Comparison of ENCODE assay signal across 24 mouse cellular contexts in genomic region chr6:116036555-116036954, GRCm38 (mm10). TPM values are rescaled to one million over a fixed set of nuclear protein-coding genes. Genes with fewer than 3 reads are reported as not detected.
DNase-seq lines count a peak whose midpoint lies in the region; ATAC-seq and TF ChIP-seq lines count a peak whose summit lies in the region.
"Had no signal": no experiment of that assay in that cellular context is flagged by ENCODE, and none has a peak within 500 bp of the region (broad histone marks: within the 10 kb centered on the region; RNA-seq: fewer than 3 reads in every experiment).

No protein-coding gene starts in this region.

- H3K36me3 ChIP-seq in embryonic facial prominence, embryonic 14.5 days (ENCODE audit: control insufficient read depth, insufficient read depth, low read length): 0 out of 2 replicates have a peak, but pooled peaks cover 6% of the 10 kb centered on the region
- H3K36me3 ChIP-seq in embryonic facial prominence, embryonic 10.5 days (replicated peaks): no peaks in the 10 kb centered on the region; the same call in 1 of the 2 replicates
- H3K36me3 ChIP-seq in stomach, postnatal 0 days (ENCODE audit: control insufficient read depth, insufficient read depth, low read length): no peaks in the 10 kb centered on the region
- H3K36me3 ChIP-seq: forebrain, embryonic 15.5 days had no signal

- TF ChIP-seq CTCF in layer of hippocampus, adult 2 months (conservative IDR thresholded peaks at IDR 0.05): no peak
- TF ChIP-seq CTCF in bone marrow macrophage, adult 2 months (IDR thresholded peaks at IDR 0.05; ENCODE audit: low read depth, low read length): no peak
- no peak for TF ChIP-seq CTCF in stomach, postnatal 0 days (IDR thresholded peaks at IDR 0.05; ENCODE audit: low read depth)

- no peaks in the 10 kb centered on the region for H3K9me3 ChIP-seq in embryonic facial prominence, embryonic 14.5 days (ENCODE audit: control insufficient read depth, low read length)
- no peaks in the 10 kb centered on the region for H3K9me3 ChIP-seq in embryonic facial prominence, embryonic 10.5 days
- no peaks in the 10 kb centered on the region for H3K9me3 ChIP-seq in stomach, postnatal 0 days (ENCODE audit: control insufficient read depth, low read length)
- H3K9me3 ChIP-seq: embryonic facial prominence, embryonic 12.5 days; forebrain, embryonic 13.5 days; forebrain, embryonic 15.5 days; G1E had no signal

- ATAC-seq in embryonic facial prominence, embryonic 14.5 days (ENCODE audit: low read depth): peak; percentile 77; the same call in 1 of the 2 replicates
- ATAC-seq in stomach, postnatal 0 days (ENCODE audit: low FRiP score, low TSS enrichment): peak; percentile 78
- ATAC-seq: activated CD4-positive, CD25-positive, alpha-beta regulatory T cell, adult 4 months; CD4-positive, CD25-positive, alpha-beta regulatory T cell, adult 4 months; forebrain, embryonic 13.5 days; forebrain, embryonic 15.5 days; forebrain, postnatal 0 days; Patski had no signal

- H3K9ac ChIP-seq in embryonic facial prominence, embryonic 14.5 days (ENCODE audit: low read depth, low read length): no peak overlapping the region
- no peak overlapping the region for H3K9ac ChIP-seq in stomach, postnatal 0 days (ENCODE audit: low read length)
- H3K9ac ChIP-seq: embryonic facial prominence, embryonic 12.5 days; forebrain, embryonic 13.5 days; forebrain, embryonic 15.5 days; forebrain, postnatal 0 days had no signal

- no peak for TF ChIP-seq POLR2A in bone marrow macrophage, adult 2 months (IDR thresholded peaks at IDR 0.05; ENCODE audit: borderline replicate concordance, low read depth, low read length)

- H3K27ac ChIP-seq in embryonic facial prominence, embryonic 14.5 days (replicated peaks; ENCODE audit: low read depth, low read length): no peak overlapping the region
- no peak overlapping the region for H3K27ac ChIP-seq in embryonic facial prominence, embryonic 10.5 days (replicated peaks)
- H3K27ac ChIP-seq in layer of hippocampus, adult 2 months: peak overlapping the region; percentile 71; the same call in 1 of the 2 replicates
- H3K27ac ChIP-seq in bone marrow macrophage, adult 2 months (ENCODE audit: insufficient read depth, low read depth, low read length): 0 out of 2 replicates have a peak overlapping the region, but pooled peaks have one; percentile 38
- H3K27ac ChIP-seq in stomach, postnatal 0 days (replicated peaks): no peak overlapping the region
- H3K27ac ChIP-seq: embryonic facial prominence, embryonic 12.5 days; forebrain, embryonic 13.5 days; forebrain, embryonic 15.5 days had no signal

- H3K4me2 ChIP-seq in embryonic facial prominence, embryonic 14.5 days (ENCODE audit: low read depth, low read length): no peak overlapping the region
- H3K4me2 ChIP-seq in stomach, postnatal 0 days (replicated peaks; ENCODE audit: low read depth): no peak overlapping the region
- H3K4me2 ChIP-seq: embryonic facial prominence, embryonic 12.5 days; forebrain, embryonic 13.5 days; forebrain, embryonic 15.5 days had no signal

- WGBS in embryonic facial prominence, embryonic 14.5 days: 79% methylated on average over 2 of the region's 2 CpGs
- 87% methylated on average over 2 of the region's 2 CpGs for WGBS in embryonic facial prominence, embryonic 10.5 days
- WGBS in stomach, postnatal 0 days: 73% methylated on average over 2 of the region's 2 CpGs

- H3K27me3 ChIP-seq in embryonic facial prominence, embryonic 14.5 days (replicated peaks; ENCODE audit: control insufficient read depth, insufficient read depth, low read length): no peaks in the 10 kb centered on the region
- no peaks in the 10 kb centered on the region for H3K27me3 ChIP-seq in embryonic facial prominence, embryonic 10.5 days (replicated peaks; ENCODE audit: low read depth, poor library complexity, severe bottlenecking)
- H3K27me3 ChIP-seq in stomach, postnatal 0 days (ENCODE audit: control insufficient read depth, insufficient read depth, low read length): no peaks in the 10 kb centered on the region
- H3K27me3 ChIP-seq: CH12.LX; embryonic facial prominence, embryonic 12.5 days; forebrain, embryonic 13.5 days; forebrain, embryonic 15.5 days; Patski had no signal

- H3K4me1 ChIP-seq in embryonic facial prominence, embryonic 14.5 days (ENCODE audit: control insufficient read depth, insufficient read depth, low read length): no peaks in the 10 kb centered on the region
- no peaks in the 10 kb centered on the region for H3K4me1 ChIP-seq in embryonic facial prominence, embryonic 10.5 days
- peaks cover 21% of the 10 kb centered on the region for H3K4me1 ChIP-seq in bone marrow macrophage, adult 2 months (ENCODE audit: control insufficient read depth, insufficient read depth, low read length)
- no peaks in the 10 kb centered on the region for H3K4me1 ChIP-seq in stomach, postnatal 0 days (replicated peaks; ENCODE audit: control insufficient read depth, insufficient read depth)
- H3K4me1 ChIP-seq: embryonic facial prominence, embryonic 12.5 days; forebrain, embryonic 13.5 days had no signal

- peak; percentile 26 for DNase-seq in embryonic facial prominence, embryonic 14.5 days (ENCODE audit: low spot score)
- no peak for DNase-seq in embryonic facial prominence, embryonic 10.5 days (ENCODE audit: low spot score)
- no peak for DNase-seq in layer of hippocampus, adult 2 months (ENCODE audit: low spot score in 2 of 2)
- DNase-seq in layer of hippocampus, adult 9-10 months (ENCODE audit: low spot score): no peak
- no peak for DNase-seq in stomach, postnatal 0 days (ENCODE audit: low spot score)
- DNase-seq in lung, adult 18-20 months: no peak
- DNase-seq: B cell, adult 2 months; cerebellum, adult 11 months; cerebellum, adult 18-20 months; cerebellum, adult 8-10 months; cerebellum, adult 9-11 months; cerebellum, postnatal 14 days; cerebellum, postnatal 36 days; embryo, embryonic 11 days; forebrain, postnatal 0 days had no signal

- no peak overlapping the region for H3K4me3 ChIP-seq in embryonic facial prominence, embryonic 14.5 days (ENCODE audit: low read depth, low read length)
- H3K4me3 ChIP-seq in embryonic facial prominence, embryonic 10.5 days: no peak overlapping the region
- H3K4me3 ChIP-seq in layer of hippocampus, adult 2 months: no peak overlapping the region
- no peak overlapping the region for H3K4me3 ChIP-seq in bone marrow macrophage, adult 2 months (ENCODE audit: insufficient read depth, low read length)
- H3K4me3 ChIP-seq in stomach, postnatal 0 days (ENCODE audit: low read depth, low read length): no peak overlapping the region
- H3K4me3 ChIP-seq: embryonic facial prominence, embryonic 12.5 days; forebrain, embryonic 13.5 days; forebrain, embryonic 15.5 days had no signal

- no peak for TF ChIP-seq EP300 in stomach, postnatal 0 days (optimal IDR thresholded peaks at IDR 0.05)

RNA-seq across cellular contexts. Expression of gene Plxnd1, which starts 41.8 kb away (rescaled TPM):
- polyA plus RNA-seq in embryonic facial prominence, embryonic 14.5 days (2014; fragmentation: Nextera tagmentation; extraction: Ambion mirVana): 45.5 and 46.9 TPM in 2 replicates
- 26.8 and 28.1 TPM in 2 replicates for polyA plus RNA-seq in embryonic facial prominence, embryonic 10.5 days (2016; fragmentation: Nextera tagmentation; extraction: Ambion mirVana)
- total RNA-seq in layer of hippocampus, adult 2 months (2021): 10 to 100 TPM; 16.6 to 24.4 TPM
- polyA plus RNA-seq in bone marrow macrophage, adult 2 months (2012; ENCODE audit: insufficient read depth, insufficient read length, missing spikeins): 205 and 222 TPM in 2 replicates
- polyA plus RNA-seq in stomach, postnatal 0 days (2015; fragmentation: Nextera tagmentation; extraction: Ambion mirVana): 9.7 and 10.4 TPM in 2 replicates

Comparison
In these comparisons a context has a peak if more than half of its experiments do, and no peak if none do; other contexts are left out.
1. H3K27ac ChIP-seq: peak in layer of hippocampus, adult 2 months (single experiment) and bone marrow macrophage, adult 2 months (single experiment); none in embryonic facial prominence, embryonic 14.5 days (single experiment), embryonic facial prominence, embryonic 10.5 days (single experiment) and stomach, postnatal 0 days (single experiment).